Mouse (Mus musculus): ENCODE results near the gene Prdm9.

The Prdm9 gene

GRCm38 (mm10) chr17:15527811-15528136 lies 36.4 kb downstream of the Prdm9 start:
- ATAC-seq (ENCODE audit: low TSS enrichment) = no peak

- ATAC-seq (ENCODE audit: low TSS enrichment) = peak; percentile 97
Observed at GRCm38 (mm10) chr17:15526986-15527810, 37.0 kb downstream of the Prdm9 start, which contains the start of gene Pdcd2. Pdcd2 (minus strand) TSS chr17:15527301.

DNA sequence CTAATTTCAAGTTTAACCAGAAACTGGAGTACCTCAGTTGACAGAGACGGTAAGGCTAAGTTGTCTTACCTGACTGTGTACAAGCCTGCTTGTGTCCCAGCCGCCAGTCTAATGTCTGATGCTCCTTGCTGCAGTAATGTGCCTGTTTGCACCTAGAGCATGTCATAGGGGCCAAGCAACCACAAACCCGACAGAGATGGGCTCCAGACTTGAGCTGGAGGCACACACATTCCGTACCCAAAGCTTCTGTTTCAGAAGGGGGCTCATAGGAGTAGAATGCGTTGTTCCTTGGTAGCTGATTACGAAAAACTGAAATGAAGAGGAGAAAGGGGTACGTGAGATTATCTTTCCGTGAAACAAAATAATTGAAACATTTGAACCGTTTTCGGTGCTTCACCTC lies 37.9 kb downstream of the Prdm9 start:
- ATAC-seq (ENCODE audit: low TSS enrichment) = no peak

DNA sequence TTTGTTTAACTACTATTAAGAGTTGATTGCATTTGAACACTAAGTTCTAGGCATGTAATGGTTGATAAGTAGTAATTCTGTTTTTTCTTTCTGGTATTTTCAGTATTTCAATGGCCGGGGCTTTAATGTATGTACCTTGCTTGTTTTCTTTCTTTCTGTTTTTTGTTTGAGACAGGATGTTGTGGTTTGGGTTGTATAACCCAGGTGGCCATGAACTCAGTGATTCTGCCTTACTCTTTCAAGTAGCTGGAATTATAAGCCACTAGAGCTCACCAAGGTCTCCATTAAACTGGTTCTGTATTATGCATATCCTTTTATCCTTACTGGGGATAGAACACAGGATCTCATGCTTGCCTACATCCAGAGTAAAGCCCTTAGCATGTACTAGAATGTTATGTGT lies 45.4 kb downstream of the Prdm9 start:
- ATAC-seq (ENCODE audit: low TSS enrichment) = no peak

DNA sequence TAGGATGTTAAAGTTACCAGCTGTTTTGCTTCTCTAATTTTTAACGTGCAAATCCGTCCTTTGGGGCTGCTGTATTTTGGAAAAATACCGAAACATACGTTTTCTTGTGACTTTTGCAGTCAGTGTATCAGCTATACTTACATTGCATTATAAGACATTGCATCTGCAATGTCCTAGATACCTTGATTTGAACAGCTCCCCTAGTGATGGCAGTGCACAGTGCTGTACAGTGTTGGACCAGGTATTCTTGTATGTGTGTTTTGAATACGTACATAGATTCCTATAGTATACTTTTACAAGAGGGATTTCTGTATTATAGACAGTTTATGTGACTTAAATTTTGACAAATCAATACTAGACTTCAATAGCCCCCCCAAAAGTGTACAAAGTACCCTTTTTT lies 46.0 kb downstream of the Prdm9 start:
- no peak for ATAC-seq (ENCODE audit: low TSS enrichment)

DNA sequence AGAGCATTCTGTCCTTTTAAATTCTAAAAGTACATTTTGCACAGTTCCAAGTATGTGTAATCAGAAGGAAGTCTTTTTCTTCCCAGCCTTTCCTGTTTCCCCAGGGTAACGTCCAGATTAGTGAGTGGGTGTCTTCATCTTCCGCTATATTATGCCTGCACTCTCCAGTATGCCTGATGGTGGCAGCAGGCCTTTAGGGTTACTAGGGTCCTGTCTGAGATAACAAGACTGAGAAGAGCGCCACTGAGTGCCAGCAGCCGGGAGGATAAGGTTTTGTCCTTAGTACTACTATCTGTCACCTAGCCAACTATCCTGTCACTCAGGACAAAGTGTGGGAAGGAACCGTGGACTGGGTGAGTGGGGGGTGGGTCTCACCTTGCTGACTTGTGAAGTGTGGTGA lies 46.4 kb downstream of the Prdm9 start:
- no peak for ATAC-seq (ENCODE audit: low TSS enrichment)

DNA sequence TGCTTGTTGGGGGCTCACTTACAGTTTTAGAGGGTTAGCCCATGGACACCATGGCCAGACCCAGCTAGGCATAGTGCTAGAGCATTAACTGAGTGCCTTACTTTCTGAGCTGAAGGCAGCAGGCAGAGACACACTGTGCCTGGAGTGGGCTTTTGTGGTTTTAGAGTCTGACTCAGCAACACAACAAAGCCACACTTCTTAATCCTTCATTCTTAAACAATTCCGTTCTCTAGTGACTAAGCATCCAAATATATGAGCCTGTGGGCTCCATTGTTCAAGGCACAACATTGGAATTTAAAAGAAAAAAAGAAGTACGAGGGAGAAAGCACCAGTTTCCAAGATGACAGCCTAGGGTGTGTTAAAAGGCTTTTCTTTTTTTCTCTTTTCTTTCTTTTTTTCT lies 53.5 kb downstream of the Prdm9 start:
- ATAC-seq (ENCODE audit: low TSS enrichment) = no peak

GRCm38 (mm10) chr17:15499656-15500394 lies 64.3 kb downstream of the Prdm9 start, which contains the start of the genes Psmb1 and Tbp:
Psmb1 (minus strand) TSS chr17:15499751.
Tbp (plus strand) TSS chr17:15499888.
- peak; percentile 92 for ATAC-seq (ENCODE audit: low TSS enrichment)

DNA sequence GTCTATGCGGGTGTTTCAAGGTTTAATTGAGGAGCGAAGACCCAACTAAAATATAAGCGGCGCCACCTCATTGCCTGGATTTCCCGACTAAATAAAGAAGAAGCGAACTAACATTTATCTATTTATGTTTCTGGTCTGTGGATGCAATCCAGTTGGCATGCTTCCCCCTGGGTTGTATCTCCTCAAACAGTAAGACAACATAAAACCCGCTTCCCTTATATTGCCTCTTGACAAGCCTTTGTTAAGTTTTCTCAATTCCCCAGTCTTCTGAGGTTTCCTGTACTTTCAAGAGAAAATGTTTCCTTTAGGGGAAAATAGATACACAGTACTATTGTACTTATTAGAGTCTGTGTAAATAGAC lies 65.4 kb downstream of the Prdm9 start:
- ATAC-seq (ENCODE audit: low TSS enrichment) = no peak

DNA sequence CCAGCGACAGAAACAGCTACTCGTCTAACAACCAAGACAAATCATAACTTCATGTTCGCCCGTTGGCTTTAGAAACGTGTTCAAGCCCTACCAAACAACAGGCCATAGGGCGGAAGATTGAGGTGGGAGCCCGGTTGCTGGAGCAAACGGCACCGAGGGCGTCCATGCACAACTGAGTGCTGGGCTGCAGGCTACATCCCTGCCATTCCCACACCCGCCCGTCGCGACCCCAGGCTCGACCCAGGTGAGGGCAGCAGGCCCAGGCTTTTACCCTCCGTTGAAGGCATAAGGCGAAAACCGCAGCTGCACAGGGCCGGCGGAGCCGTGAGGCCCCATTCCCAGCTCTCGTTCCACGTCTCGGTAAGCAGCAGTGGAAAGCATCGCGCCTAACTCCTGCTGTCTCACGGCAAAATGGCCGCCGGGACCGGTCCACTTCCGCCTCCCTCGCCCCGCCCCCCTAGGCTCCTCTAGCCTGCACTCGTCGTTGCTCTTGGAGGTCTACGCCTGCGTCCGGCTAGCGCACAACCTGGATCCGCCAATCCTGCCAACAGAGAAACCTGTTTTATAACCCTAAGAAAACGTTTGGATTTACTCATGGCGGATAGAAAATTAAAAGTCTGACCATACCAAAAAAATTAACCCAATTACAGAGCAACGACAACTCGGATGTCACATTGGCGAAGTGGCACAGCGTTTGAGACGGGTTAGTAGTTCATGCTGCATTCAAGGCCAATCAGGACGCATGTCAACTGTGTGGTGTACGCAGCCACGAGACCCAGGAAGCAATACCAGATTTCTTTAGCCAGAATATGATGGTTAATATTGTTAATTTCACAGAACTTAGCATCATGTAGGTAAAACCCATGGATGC lies 66.0 kb downstream of the Prdm9 start:
- peak; percentile 93 for ATAC-seq (ENCODE audit: low TSS enrichment)

Data from frontal cortex, adult (tissue).